Mouse (Mus musculus) gastrocnemius, adult 18-20 months (tissue): ENCODE results near the gene Rxrg. TPM values are rescaled to one million over a fixed set of nuclear protein-coding genes. Genes with fewer than 3 reads are reported as not detected.

Experiments used
- DNase-seq: peaks from one replicate; pipeline ENCODE4 v3.0.0; 2021; ENCODE audit warnings: low spot score
- long read RNA-seq, 2 experiments: library from polyadenylated mRNA; stranded (forward); transcript quantifications; one replicate each; pipeline ENCODE4 v2.0.0; 2021
- total RNA-seq, 2 experiments: library from RNA; stranded (reverse); gene quantifications; 2 replicates each; pipeline ENCODE4 v1.2.3; 2021

The Rxrg gene
- 10 to 100 TPM; 54.1 to 60.4 TPM for total RNA-seq
- long read RNA-seq, experiment 1, transcript Rxrg-202 (9 exons, 1,630 nt), result major isoform, 66 of 117 reads
- long read RNA-seq, experiment 1, transcript Rxrg-201 (10 exons, 2,110 nt), result minor isoform, 42 of 117 reads
- long read RNA-seq, experiment 1, partial matches to known transcripts, result 4 of 117 reads
- long read RNA-seq, experiment 1, other reads (novel, unspliced or antisense), result 5 of 117 reads
- long read RNA-seq, experiment 2, transcript Rxrg-202 (9 exons, 1,630 nt), result major isoform, 46 of 82 reads
- long read RNA-seq, experiment 2, transcript Rxrg-201 (10 exons, 2,110 nt), result minor isoform, 26 of 82 reads
- long read RNA-seq, experiment 2, partial matches to known transcripts, result 5 of 82 reads
- long read RNA-seq, experiment 2, other reads (novel, unspliced or antisense), result 5 of 82 reads

DNA sequence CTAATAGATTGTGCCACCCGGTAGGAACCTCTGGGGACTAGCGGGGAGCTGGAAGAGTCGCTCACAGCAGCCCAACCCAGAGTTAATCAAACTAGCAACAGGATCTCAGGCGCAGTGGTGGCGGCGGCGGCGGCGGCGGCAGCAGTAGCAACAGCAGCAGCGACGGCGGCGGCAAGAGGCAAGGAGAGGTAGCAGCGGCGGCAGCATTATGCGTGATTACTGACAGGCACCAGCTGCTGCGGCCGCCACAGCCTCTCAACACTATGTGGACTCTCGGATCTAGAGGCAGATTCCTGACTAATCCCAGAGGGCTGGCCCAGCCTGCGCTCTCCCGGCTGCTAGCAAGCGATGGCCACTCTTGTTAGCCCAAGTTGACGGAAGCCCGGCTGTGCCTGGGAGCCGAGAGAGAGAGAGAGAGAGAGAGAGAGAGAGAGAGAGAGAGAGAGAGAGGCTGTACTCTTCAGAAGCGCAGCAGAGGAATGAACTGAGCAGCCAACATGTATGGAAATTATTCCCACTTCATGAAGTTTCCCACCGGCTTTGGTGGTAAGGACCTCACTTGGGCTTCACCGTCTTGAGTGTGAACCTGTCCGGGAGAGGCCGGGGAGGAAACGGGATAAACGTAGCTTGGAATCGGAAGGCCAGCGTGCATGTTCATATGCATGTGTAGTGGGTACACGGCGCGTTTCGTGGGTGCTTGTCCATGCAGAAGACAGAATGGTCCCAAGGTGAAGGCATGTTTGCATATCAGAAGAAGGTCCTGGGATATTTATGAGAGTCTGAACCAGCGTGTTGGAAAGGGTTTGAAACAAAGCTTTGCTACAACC is at the start of gene Rxrg:
Rxrg (plus strand) TSS at position 130 of the 827 bp plus-strand sequence.
- DNase-seq, result peak; percentile 48

DNA sequence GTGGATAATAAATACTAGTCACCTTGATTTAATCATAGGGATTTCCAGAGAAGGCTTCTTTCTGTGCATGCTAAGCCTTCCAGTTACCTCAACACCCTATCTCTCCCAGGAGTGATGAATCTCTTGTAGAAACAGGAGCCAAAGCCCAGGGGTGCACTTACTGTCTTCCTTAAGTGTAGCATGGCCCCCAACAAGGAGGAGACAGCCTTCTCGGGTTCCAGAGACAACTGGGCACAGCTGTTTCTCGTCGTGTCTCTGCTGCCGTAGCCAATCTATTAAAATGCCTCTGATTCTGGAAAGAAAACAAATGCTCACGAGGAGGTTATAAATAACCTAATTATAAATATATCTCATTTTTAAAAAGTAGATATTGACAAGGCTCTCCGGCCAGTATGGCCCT is 48.9 kb upstream of the Rxrg start:
- no peak for DNase-seq

DNA sequence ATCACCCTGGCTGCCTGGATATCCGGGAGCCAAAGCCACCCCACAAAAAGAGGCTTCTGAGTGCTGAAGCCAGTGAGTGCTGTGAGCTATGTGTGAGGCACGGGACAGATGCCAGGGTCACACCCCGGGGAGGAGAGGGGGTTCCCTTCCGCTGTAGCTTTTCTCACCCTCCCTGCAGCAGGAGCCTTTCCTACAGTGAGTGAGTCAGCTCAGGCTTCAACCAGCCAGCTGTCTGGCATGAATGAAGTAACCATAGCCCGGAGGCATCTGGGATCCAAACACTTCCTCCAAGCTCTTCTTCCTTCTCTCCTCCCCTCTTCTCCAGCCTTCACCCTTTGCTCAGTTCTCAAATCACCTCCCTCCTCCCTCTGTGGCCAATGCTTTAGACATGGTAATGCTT is 46.6 kb upstream of the Rxrg start:
- peak; percentile 30 for DNase-seq

DNA sequence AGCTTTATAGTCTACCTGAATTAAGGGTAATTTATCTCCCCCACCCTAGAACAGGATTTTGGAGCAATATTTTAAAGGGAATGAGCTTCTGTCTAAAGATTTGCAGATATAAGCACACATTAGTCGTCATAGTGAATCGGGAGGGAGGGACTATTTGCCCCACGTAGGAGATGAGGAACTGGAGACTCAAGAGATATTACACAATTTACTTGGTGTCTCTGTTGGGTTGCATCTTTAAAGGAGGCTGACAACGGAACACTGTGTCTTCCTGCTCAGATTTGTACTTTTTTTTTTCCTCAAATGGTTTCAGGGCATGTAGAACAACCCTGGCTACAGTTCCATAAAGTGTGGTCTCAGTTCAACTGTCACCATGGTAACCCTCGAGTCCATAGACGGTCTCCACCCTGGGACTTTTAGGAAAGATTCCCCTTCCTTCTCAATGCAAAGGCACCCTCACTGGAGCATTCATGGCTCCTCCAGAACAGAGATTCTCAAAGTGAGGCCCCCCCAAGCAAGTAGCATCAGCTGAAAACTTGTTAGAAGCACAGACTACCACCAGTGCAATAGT is 44.1 kb upstream of the Rxrg start:
- no peak for DNase-seq

DNA sequence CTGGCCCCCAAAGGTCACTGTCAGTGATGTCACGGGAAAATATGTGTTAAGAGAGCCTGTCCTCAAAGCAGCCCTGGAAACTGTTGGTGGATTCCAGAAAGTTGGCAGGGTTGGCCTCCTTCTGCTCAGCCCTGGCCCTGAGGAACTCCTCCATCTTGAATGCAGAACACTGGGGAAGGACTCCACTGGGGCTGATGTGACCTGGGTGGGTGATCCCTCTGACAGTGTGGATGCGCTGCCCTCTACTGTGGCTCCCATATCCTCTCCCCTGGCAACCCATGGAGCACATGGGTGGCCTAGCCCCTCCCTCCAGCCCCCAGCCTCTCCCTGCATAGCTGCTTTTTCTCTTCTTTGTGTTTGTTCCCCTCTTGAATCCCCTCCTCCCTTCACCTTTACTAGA is 31.6 kb upstream of the Rxrg start:
- no peak for DNase-seq

DNA sequence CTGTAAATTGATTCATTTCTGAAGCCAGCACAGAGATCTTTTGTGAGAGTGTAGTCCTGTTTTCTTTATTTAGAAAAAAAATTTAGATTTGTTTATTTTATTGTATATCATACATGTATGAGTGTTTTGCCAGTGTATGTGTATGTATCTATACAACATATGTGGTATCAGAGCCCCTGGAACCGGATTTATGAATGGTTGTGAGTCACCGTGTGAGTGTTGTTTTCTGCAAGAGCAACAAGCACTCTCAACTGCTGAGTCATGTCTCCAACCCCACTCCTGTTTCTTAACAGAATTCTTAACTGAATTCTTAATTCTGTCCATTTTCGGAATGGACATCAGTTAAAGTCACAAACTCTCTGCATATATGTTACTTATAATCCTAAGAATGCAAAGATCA is 19.1 kb upstream of the Rxrg start:
- DNase-seq, result no peak

DNA sequence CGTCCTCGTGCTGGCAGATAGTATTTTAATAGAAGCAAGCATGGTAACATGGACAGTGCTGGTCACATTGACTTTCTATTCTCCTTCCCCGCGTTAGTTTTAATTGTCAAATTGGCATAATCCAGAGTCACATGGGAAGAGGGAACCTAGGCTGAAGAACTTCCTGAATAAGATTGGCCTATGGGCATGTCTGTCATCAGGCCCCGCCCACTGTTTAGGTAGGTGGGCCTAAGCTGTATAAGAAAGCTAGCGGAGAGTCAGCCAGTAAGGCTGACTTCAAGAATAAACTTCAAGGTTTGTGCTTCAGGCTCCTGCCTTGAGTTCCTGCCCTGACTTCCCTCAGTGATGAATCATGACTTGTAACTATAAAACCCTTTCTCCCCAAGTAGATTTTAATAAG is 15.0 kb upstream of the Rxrg start:
- DNase-seq, result no peak

DNA sequence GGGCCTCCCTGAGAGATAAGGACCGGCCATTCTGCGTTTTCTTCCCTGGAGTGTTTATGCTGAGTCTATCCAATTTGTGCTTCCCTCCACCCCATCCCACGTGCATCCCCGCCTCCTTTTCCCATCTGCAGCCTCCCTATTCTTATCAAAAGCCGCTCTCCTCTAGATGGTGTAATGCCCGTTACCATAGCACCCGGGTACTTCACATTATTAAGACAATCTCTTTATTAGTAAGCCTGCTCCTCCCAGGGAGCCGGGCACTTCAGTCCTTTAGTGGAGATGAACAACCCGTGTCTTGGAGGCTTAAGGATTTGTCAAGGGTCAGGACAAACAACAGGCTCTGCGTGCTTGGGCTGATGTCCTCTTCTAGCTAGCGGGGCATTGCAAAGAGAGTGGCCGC is 14.3 kb upstream of the Rxrg start:
- DNase-seq, result no peak

DNA sequence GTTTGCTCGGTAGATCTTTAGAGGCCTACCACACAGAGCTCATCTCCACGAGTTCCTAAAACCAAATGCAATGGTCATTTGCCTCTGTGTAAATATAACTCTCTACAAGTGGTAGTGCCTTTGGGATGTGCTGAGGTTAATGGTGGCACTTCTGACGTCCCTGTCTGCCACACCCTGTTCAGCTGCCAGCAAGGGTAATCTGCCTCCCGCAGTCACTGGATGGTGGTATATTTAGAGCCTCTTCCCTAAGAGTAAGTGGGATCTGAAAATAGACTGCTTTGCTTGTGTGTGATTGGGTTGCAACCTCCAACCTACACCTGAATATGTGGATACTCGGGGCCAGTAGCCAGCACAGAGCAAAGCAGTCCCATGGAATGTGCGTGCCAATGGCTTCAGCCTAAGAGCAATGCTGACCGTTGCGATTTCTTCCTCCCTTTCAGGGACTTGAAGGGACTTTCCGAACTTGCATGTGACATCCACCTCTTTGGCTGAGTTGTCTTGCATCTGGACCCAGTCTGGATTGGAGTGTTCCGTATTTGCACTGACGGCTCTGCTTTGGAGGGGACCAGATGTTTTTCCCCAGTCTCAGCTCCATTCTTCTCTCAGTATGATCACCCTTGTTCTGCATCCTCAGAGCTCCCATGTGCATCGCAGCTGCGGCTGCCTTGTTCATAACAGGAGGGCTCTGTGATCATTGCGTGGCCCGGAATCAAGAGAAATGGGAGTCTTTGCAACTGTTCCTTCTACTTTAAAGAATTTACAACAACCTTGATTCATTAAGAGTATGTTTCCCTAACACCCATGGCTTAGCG is 9.2 kb upstream of the Rxrg start:
- peak; percentile 56 for DNase-seq

DNA sequence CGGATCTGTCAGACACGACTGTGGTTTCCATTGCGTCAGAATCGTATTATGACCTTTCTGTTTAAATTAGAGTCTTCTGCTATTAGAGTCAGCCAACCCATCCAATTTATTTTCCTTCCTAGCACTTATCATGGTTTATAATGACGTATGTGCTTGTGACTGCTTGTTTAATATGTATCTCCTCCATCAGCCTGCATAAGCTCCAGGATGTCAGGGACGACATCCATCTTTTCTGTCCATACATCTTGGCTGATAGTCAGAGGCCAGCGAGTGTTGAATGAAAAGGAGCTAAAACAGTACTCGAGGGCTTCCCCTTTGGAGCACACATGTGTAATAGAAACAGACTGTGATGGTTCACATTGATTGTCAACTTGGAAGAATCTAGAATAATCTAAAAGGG is 6.0 kb upstream of the Rxrg start:
- no peak for DNase-seq

DNA sequence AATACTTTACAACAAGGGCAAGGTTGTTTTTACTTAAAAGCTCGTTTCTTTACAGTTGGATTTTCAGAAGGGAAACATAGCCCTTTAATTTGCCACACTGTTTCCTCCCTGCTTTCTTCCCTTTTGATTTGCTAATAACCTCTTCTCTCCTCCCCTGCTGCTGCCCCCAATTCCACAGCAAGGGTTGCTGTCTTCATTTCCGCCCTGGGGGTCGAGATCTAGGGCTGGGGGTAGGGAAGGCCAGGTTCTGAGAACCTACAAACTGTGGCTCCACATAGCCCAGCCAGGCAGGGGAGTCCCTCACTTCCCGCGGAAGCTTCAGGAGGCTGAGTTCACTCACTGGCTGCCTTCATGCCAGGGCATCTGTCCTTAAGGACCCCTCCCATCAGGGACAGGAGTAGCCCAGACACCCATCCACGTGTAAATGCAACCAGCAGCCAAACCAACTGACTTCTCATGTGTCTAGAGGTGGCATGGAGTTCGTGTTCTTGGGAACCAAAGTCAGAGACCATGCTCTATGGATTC is 1.1 kb downstream of the Rxrg start:
- no peak for DNase-seq

DNA sequence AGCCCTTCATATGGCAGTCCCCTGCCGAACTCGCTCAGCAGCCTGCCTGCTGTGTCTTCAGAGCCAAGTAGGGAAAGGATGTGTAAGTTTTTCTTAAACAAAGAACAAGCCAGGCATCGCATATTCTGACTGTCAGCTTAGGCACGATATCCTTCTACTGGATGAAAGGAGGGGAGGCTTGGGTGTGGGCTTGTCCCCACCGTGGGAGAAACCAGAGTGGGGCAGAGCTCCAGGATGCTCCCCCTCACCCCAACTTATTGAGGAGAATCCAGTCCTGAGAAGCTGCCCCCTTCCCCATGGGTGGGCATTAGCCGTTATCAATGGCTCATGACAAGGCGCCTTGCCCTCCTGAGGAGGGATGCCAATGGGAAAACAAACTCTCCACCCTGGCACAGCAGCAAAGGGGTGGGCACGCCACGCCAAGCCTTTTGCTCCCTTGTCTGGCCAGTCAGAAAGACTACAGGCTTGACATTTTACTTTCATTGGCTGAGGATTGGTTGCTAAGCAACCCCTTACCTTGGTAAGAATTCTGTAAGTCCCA is 10.1 kb downstream of the Rxrg start:
- DNase-seq, result no peak

DNA sequence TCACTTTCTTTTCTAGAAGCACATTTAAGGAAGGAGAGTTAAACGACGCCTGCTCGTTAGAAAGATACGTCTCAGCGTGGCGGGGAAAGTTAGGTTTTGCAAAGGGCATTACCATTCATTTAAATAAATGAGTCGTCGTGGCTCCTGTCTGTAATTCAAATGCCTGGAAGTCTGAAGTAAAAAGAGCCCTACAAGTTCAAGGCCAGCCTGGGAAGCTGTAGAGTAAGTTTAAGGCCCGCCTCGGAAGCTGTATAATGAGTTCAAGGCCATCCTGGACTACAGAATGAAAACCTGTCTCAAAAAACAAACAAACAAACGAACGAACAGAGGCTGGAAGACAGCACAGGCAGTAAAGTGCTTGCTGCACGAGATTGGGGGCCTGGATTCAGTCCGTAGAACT is 18.9 kb downstream of the Rxrg start:
- DNase-seq, result no peak

DNA sequence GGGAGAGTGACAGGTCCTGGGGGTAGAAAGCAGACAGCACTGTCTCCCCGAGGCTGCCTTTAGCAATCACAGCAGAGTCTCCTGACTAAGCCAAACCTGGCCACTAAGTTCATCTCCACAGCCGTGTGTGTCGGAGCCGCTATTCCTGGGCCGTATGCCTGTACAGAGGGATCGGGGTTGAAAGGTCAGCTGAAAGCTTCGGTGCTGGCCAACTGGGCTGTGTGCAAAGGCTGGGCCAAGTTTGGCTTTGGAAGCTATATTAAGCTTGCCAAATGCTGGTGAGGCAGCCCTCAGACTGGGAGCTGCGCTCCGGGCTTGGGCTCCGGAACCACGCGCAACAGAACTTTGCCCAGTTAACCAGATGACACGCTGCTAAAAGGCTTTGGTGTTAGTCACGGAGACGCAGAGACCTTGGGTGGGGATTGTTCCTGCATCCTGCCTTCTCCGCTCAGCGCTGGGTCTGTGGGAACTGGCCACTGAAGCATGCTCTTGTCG is 19.9 kb downstream of the Rxrg start:
- DNase-seq, result peak; percentile 88

DNA sequence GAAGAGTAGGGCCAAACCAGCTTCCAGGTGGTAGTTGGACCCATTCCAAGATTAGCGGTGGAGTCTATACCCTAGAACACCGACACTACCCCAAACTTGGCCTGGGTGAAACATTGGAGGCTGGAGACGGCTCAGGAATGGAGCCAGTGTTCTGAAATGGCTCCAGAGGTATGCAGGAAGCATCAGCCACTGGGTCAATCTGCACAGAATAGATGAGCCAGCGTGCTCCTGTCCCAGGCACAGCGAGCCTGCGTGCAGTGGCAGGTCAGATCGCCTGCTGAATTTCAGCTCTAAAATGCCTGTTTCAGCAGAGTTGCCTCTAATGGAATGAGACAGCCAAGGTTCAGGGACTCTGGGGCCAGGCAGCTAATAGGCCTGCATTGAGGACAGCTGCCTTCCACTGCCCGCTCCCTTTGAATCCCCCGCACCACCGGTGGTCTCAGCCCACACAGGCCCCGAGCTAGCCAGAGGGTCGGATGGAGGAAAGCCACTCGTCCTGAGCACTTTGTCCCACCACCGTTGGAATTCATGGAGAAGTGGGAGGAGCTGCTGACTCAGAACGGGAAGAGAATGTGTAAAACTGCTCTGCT is 22.1 kb downstream of the Rxrg start:
- peak; percentile 34 for DNase-seq

DNA sequence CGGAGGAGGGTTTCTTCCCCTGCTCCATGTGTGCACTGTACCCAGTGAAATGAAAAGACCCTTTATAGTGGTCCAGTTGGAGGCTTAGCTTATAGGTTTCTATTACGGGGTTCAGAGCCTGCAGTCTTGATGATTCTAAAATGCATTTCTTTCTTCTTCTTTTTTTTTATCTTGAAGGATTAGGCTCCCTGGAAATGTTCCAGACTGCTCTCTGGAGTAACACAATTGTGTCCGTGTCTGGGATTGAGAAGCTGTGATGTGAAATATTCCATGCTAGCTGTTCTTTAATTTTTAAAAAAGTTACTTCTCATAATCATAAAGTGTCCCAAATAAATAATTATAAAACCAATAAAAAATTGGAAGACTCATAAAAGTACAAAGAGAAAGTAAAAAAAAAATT is 26.9 kb downstream of the Rxrg start:
- DNase-seq, result no peak

DNA sequence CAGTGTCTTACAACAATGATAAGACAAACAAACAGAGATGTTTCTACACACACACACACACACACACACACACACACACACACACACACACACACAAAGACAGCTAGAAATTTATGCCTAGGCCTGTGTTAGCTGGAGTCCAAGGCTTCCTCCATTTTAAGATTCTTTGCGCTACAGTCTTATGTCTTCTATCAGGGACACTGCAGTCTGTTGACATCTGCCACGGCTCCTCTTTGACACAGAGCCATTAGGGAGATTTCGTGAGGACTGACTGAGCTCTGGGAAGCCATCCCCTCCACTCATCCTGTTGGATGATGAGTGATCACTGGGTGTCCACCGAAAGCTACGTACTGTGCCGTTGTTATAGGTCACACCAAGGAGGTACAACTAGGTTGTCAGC is 33.6 kb downstream of the Rxrg start:
- DNase-seq, result no peak

DNA sequence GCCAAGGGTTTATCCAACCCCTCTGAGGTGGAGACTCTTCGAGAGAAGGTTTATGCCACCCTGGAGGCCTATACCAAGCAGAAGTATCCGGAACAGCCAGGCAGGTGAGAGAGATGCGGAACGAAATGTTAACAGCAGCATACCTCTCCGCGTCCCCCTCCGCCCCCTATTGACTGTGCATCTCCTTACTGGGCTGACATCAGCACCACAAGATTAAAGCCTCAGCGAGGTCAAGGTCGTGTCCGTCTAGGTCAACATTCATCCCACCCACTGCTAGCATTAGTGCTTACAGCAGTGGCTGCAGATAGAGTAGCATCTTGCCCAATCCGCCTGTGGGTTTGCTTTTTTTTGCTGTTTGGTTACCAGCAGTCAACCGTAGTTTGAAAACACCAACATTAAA is 37.5 kb downstream of the Rxrg start:
- DNase-seq, result no peak

DNA sequence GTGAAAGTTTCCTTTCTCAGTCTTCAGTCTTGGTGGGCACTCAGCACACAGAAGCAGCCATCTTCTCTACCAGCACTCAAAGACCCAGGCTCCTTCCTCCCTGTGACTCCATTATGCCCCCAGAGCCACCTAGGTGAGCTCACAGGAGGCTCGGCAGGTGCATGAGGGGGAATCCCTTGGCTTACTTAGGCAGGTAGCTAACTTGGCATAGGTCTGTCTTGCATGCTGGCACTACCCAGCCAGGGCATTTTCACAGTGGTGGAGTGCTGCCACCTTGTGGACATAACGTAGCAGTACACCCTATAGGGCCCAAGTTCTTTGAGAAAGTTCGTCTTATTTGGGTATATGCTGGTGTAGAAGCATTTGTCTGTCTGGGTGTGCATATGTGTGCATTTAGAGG is 38.8 kb downstream of the Rxrg start:
- peak; percentile 67 for DNase-seq

DNA sequence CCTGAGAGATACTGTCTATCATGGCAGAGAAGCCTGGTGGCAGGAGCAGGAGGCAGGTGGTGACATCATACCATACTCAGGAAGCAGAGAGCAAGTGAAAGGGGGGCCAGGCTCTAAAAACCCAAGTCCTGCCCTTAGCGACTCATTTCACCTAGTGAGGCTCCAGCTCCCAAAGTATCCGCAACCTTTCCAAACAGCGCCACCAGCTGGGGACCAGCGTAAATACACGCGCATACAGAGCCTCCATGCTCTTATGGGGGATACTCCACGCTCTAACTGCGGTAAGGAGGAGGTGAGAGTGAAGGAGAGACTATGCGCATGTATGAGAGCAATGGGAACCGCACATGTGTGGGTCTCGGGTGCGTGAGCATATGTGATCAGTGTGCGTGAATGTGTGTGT is 39.9 kb downstream of the Rxrg start:
- DNase-seq, result peak; percentile 34

DNA sequence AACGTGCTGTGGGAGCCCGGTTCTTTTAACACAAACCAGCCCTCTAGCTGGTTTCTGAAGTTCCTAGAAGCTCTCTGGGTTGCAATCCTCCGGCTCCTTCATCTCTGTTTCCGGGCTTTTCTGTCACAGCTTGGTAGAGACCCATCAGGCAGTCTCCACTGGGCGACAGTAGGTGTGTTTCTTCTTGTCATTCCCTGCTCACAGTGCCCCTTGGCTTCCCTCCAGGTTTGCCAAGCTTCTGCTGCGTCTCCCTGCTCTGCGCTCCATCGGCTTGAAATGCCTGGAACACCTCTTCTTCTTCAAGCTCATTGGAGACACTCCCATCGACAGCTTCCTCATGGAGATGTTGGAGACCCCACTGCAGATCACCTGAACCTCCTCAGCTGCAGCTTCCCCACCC is 40.7 kb downstream of the Rxrg start:
- no peak for DNase-seq
